Mouse (Mus musculus): Measurements from ENCODE around the gene Myod1. TPM values are rescaled to one million over a fixed set of nuclear protein-coding genes. Genes with fewer than 3 reads are reported as not detected.
A peak's percentile ranks its signal among the peaks of the same experiment; 100 is the strongest.

Gene Myod1
- total and polyA plus RNA-seq, 3 experiments, result not detected

DNA sequence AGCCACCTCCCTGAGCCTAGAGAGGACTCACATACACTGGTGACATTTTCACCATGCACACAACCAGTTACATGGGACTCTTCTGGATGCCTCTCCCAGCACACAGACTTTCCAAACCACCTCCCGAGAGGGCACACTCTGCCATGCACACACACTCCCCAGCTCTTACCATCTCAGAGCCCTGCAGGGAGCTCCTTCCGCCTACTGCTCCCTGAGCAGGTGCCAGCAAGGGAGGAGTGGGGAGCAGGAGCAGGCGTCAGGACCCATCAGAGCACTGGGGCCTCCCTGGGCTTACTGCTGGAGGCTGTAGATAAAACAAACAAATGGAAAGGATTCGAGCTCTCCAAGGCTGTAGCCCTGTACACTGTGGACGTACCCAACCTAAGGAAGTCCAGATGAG lies 45.3 kb downstream of the Myod1 start:
- Histone ChIP-seq H3K36me3 (ENCODE audit: control insufficient read depth, insufficient read depth, low read length) (no peaks in the 10 kb centered on the region), H3K27me3 (ENCODE audit: control insufficient read depth, insufficient read depth, low read length) (no peaks in the 10 kb centered on the region), H3K9ac (ENCODE audit: low read depth, low read length) (no peak overlapping the region), H3K4me1 (ENCODE audit: control insufficient read depth, insufficient read depth, low read length) (no peaks in the 10 kb centered on the region), H3K27ac (no peak overlapping the region), H3K79me2 (replicated peaks; ENCODE audit: control insufficient read depth, insufficient read depth, low read length) (no peaks in the 10 kb centered on the region), H3K4me3 (no peak overlapping the region)
- TF ChIP-seq EP300 (IDR thresholded peaks at IDR 0.05; ENCODE audit: insufficient read depth, low read depth, low read length) (no peak), CTCF (IDR thresholded peaks at IDR 0.05) (no peak), POLR2A (IDR thresholded peaks at IDR 0.05; ENCODE audit: insufficient read depth, low read depth, low read length) (no peak)
- no peak for DNase-seq
- intact Hi-C loops (cut with DNase I), result no loop called here
- 50% methylated on average over 5 of the region's 5 CpGs for WGBS

DNA sequence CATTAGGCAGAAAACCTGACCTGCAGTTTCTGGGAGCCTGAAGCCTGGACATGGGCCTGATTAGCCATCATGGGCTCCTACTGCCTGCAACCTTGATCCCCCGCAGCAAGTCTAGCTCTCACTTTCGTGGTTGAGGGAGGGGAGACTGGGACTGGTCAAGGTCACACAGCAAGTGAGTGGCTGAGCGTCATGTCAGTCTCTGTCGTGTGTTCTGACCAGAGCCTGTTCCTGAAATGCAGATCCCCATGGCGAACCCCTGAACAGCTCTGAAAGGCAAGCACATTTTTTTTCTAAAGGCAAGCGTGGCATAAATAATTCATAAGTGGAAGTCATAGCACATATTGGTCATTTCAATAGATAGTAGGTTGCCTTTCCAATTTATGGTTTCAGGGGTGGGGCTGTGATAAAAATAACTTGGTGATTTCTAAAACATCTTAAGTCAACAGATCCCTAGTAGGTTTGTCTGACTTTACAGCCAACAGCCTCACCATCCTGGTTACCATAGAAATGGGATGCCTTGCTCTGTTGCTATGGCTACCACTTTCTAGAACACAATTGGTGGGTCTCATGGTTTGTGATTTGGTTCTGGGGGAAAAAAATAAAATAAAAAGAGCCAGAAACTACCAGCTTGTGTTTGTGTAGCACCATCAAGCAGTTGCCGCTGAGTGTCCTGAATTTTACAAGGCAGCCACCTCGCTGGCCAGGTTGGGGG lies 45.9 kb downstream of the Myod1 start:
- intact Hi-C loops (cut with DNase I), result no loop called here
- Histone ChIP-seq H3K4me1 (ENCODE audit: control insufficient read depth, insufficient read depth, low read length) (no peaks in the 10 kb centered on the region), H3K36me3 (ENCODE audit: control insufficient read depth, insufficient read depth, low read length) (no peaks in the 10 kb centered on the region), H3K4me3 (no peak overlapping the region), H3K27me3 (ENCODE audit: control insufficient read depth, insufficient read depth, low read length) (no peaks in the 10 kb centered on the region), H3K79me2 (replicated peaks; ENCODE audit: control insufficient read depth, insufficient read depth, low read length) (no peaks in the 10 kb centered on the region), H3K27ac (no peak overlapping the region), H3K9ac (ENCODE audit: low read depth, low read length) (no peak overlapping the region)
- no peak for TF ChIP-seq EP300 (IDR thresholded peaks at IDR 0.05; ENCODE audit: insufficient read depth, low read depth, low read length)
- no peak for TF ChIP-seq CTCF (IDR thresholded peaks at IDR 0.05)
- WGBS, result 78% methylated on average over 8 of the region's 8 CpGs
- no peak for DNase-seq

DNA sequence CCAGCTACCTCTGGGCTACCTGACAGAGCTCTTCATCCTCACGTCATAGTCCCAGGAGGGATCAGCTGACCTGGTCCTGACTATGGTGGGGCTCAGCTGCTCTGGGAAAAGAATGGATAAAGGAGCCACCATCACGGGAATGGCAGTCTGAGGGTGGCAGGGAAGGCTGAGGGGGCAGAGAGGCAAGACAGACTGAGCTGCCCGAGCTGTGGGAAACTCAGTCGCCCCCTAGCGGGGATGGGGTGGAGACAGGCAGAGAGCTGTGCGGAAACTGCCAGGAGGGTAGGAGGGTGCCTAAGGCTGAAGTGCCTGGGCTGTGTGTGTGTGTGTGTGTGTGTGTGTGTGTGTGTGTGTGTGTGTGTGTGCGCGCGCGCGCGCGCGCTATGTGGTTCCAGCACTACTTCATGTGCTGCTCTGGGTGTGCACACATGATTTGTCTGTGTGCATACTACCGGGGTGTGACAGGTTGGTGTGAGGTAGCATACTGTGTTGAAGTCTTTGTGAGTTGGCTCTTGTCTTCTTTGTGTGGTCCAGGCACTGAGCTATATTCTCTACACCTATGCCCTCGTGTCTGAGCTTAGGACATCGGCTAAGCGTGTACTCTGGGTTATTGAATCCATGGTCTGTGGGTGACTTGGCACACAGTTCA lies 46.6 kb downstream of the Myod1 start:
- Histone ChIP-seq H3K27ac (no peak overlapping the region), H3K4me1 (ENCODE audit: control insufficient read depth, insufficient read depth, low read length) (no peaks in the 10 kb centered on the region), H3K4me3 (no peak overlapping the region), H3K79me2 (replicated peaks; ENCODE audit: control insufficient read depth, insufficient read depth, low read length) (no peaks in the 10 kb centered on the region), H3K36me3 (ENCODE audit: control insufficient read depth, insufficient read depth, low read length) (no peaks in the 10 kb centered on the region), H3K27me3 (ENCODE audit: control insufficient read depth, insufficient read depth, low read length) (no peaks in the 10 kb centered on the region), H3K9ac (ENCODE audit: low read depth, low read length) (no peak overlapping the region)
- intact Hi-C loops (cut with DNase I), result no loop called here
- DNase-seq, result peak; percentile 18 to 35
- 60% methylated on average over 18 of the region's 18 CpGs for WGBS
- peak; percentile 55 for TF ChIP-seq CTCF (IDR thresholded peaks at IDR 0.05)
- TF ChIP-seq EP300 (IDR thresholded peaks at IDR 0.05; ENCODE audit: insufficient read depth, low read depth, low read length), result no peak

DNA sequence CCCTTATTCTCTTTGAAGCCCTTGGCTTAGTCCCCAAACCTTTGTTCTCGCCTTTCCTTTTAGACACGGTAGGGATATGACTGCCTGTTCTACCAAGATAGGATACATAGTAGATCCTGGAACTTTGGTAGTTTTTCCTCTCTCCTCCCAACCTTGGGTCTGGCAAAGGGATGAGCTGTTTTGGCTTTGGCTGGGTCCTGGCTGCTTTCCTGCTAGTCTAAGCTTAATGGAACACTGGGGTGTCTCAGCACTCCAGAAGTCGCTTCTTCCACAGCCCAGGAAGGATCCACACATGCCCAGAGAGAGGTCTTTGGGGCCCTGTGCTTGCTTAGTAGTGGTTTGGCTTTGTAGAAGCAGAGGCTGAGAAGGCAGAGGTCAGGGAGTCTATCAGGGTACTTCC lies 47.7 kb downstream of the Myod1 start:
- H3K27me3 ChIP-seq (ENCODE audit: control insufficient read depth, insufficient read depth, low read length), result no peaks in the 10 kb centered on the region
- H3K79me2 ChIP-seq (replicated peaks; ENCODE audit: control insufficient read depth, insufficient read depth, low read length), result no peaks in the 10 kb centered on the region
- DNase-seq, result no peak
- no peaks in the 10 kb centered on the region for H3K4me1 ChIP-seq (ENCODE audit: control insufficient read depth, insufficient read depth, low read length)
- no peak overlapping the region for H3K27ac ChIP-seq
- WGBS, result 44% methylated on average over 3 of the region's 3 CpGs
- no peak overlapping the region for H3K4me3 ChIP-seq
- intact Hi-C loops (cut with DNase I), result no loop called here
- TF ChIP-seq CTCF (IDR thresholded peaks at IDR 0.05) (no peak), POLR2A (IDR thresholded peaks at IDR 0.05; ENCODE audit: insufficient read depth, low read depth, low read length) (no peak), EP300 (IDR thresholded peaks at IDR 0.05; ENCODE audit: insufficient read depth, low read depth, low read length) (no peak)
- no peak overlapping the region for H3K9ac ChIP-seq (ENCODE audit: low read depth, low read length)
- H3K36me3 ChIP-seq (ENCODE audit: control insufficient read depth, insufficient read depth, low read length), result no peaks in the 10 kb centered on the region

DNA sequence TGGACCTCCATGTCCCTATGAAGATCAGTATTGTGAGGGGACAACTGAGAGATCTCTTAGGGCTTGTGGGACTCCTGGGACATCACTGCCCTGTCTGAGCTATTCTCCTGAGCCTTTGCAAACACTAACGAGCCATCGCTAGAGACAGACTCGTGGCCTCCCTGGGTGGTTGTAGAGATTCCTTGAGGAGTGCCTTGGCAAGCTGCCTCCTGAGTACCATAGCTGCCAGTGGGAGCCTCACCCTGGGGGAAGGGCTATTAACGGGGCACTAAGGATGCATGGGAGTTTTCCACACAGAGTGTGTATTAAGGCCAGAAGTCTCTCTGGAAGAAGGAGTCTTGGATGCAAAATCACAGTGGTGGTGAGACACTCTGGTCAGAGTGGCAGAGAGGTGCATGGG lies 48.7 kb downstream of the Myod1 start:
- no peak for DNase-seq
- Histone ChIP-seq H3K36me3 (ENCODE audit: control insufficient read depth, insufficient read depth, low read length) (no peaks in the 10 kb centered on the region), H3K4me3 (no peak overlapping the region), H3K79me2 (replicated peaks; ENCODE audit: control insufficient read depth, insufficient read depth, low read length) (no peaks in the 10 kb centered on the region), H3K9ac (ENCODE audit: low read depth, low read length) (no peak overlapping the region), H3K27ac (no peak overlapping the region), H3K27me3 (ENCODE audit: control insufficient read depth, insufficient read depth, low read length) (no peaks in the 10 kb centered on the region), H3K4me1 (ENCODE audit: control insufficient read depth, insufficient read depth, low read length) (no peaks in the 10 kb centered on the region)
- TF ChIP-seq CTCF (IDR thresholded peaks at IDR 0.05) (no peak), POLR2A (IDR thresholded peaks at IDR 0.05; ENCODE audit: insufficient read depth, low read depth, low read length) (no peak), EP300 (IDR thresholded peaks at IDR 0.05; ENCODE audit: insufficient read depth, low read depth, low read length) (no peak)
- WGBS, result 58% methylated on average over 4 of the region's 4 CpGs
- intact Hi-C loops (cut with DNase I), result no loop called here

Other genes with a start within 250 kb of the Myod1 start
- 10 to 100 TPM; 42.5 to 44.1 TPM for gene Abcc8, start 196.4 kb upstream of the Myod1 start, total RNA-seq (2021)
- 40.1 and 47.6 TPM in 2 replicates for gene Abcc8, start 196.4 kb upstream of the Myod1 start, polyA plus RNA-seq (2012; rRNA removed)
- 1 to 10 TPM; 5.1 to 5.5 TPM for gene Ush1c, start 138.0 kb upstream of the Myod1 start, total RNA-seq (2021)
- 4.0 and 15.5 TPM in 2 replicates for gene Ush1c, start 138.0 kb upstream of the Myod1 start, polyA plus RNA-seq (2012; rRNA removed)
- gene Otog, start 135.5 kb upstream of the Myod1 start, total RNA-seq (2021), result not detected
- gene Otog, start 135.5 kb upstream of the Myod1 start, polyA plus RNA-seq (2012; rRNA removed), result 0.06 TPM in 1 of 2 replicates, not detected in the other
- under 1 TPM; 0.09 to 0.21 TPM for gene Kcnc1, start 20.0 kb downstream of the Myod1 start, total RNA-seq (2021)
- gene Kcnc1, start 20.0 kb downstream of the Myod1 start, polyA plus RNA-seq (2012; rRNA removed), result 0.10 and 0.41 TPM in 2 replicates